Mouse (Mus musculus): ENCODE results near the gene Nrxn1.

Gene Nrxn1

DNA sequence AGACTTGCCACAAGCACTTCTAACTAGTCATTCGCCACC lies at the start of gene Nrxn1:
TSS of gene Nrxn1 (minus strand) at position 30 of the 39 bp plus-strand sequence.
- DNase-seq, result no peak

DNA sequence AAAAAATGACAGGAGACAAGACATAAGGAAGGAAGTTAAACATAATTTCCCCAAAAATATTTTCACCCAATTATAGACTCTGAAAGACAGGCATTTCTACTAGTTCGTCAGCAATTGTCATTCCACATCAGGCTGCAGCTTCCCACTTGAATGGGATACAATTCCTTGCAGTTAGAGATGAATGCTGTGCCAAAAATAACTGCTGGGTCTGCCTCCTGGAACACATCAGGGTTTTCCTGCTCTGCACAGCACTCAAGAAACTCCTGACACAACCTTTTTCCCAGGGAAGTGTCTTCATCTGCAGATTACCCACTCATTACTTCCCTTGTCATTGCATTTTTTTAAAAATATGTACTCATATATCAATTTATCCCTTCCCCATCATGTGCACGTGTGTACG lies 44.0 kb upstream of the Nrxn1 start:
- DNase-seq, result no peak

DNA sequence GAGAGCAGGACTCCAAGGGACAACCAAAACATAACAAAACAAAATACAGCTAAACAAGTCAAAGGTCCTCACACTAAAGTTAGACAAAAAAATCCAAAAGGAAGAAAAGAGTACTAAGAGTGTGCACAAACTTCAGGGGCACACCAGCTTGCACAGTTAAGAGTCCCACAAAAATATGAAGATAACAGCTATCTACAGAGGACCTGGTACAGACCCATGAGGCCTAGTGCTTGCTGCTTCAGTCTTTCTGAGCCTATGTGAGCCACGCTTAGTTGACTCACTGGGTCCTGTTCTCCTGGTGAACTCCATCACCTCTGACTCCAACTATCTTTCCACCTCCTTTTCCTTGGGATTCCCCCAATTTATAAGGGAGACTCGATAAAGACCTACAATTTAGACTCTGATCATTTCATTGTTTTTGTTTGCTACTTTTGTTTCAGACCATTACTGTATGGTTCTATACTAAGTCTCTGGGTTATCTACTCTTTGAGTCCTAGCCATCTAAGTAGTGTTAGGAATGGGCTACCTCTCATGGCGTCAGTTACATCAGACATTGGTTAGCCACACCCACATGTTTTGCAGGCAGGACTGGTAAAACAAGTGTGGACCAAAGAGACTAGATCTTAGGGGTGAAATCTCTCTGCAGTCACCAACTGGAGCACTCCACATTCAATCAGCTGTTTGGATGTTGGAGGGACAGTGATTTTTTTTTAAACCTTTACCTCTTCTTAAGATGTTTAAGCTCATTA lies 20.2 kb upstream of the Nrxn1 start:
- no peak for DNase-seq

DNA sequence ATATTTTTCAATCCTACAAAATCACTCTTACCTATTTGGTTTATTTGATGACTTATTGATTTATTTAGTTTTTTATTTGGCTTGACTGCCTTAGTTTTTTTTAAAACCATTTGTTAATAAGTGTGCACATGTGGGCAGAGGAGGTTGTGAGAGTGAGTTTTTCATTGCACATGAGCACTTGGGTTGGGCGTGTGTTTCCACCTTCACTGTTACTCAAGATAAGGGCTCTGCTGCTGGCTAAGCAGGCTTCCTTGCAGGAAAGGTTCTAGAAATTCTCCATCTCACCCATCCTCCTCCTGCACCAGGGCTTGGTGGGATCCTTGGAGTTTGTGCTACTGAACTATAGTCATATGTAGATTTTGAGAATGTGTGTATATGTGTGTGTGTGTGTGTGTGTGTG lies 19.2 kb upstream of the Nrxn1 start:
- DNase-seq, result no peak

DNA sequence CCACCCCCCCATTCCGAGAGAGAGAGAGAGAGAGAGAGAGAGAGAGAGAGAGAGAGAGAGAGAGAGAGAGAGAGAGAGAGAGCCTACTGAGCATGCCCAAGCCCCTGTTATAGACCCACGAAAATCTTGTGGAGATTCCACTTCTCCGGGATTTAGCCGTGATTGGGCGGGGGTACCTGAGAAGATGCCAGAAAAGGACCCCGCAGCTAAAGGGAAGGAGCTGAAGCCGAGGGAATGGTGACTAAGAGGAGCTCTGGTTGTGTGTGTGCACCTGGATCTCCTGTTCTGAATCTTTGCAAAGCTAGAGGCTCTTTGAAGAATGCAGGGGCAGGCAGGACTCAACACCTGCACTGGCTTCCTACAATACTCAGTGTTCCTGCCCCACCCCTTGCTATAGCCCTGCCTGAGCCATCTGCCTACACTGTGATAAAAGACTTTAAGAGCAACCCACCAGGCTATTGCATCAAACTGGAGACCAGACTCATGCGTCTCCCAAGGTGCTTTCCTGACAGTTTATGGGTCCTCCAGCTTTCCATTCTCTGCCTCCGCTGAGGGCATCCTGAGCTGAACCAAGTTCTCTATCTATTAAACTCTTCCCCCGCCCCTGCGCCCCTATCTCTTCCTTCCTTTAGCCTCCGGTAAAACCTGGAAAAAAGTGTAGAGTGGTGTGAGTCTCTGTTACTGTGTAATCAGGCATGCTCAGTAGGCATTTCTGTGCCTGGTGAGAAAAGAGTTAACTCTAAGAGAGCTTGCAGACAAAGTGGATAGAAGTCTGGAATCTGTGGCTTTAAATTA lies 407 bp upstream of the Nrxn1 start:
- DNase-seq, result no peak

DNA sequence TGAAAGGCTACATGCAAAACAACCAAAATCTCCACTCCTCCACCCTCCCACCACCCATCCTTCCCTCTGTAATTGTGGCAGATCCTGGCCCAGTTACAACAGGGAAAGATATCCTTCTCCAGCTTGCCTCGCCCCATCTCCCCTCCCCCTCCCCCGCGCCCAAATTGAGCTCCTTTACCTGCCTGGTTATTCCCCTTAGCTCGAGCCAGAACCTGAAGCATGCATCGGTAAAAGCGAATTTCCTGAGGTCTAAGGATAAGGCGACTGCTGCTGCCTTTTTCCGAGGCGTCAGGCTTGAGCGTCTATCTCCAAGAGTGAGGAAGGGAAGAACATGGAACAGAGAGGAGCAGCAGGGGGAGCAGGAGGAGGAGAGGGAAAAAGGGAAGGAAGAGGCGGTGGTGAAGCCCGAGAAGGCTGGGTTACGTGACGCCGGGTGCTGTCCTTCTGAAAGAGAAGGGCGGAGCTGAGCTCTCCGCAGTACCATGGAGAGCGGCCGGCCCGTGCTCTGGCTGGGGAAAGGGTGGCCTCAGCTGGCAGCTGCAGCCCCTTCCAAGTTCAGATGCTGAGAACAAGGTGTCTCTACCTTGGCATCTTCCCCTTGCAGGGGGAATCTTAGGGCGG lies 340 bp downstream of the Nrxn1 start:
- peak; percentile 85 for DNase-seq

DNA sequence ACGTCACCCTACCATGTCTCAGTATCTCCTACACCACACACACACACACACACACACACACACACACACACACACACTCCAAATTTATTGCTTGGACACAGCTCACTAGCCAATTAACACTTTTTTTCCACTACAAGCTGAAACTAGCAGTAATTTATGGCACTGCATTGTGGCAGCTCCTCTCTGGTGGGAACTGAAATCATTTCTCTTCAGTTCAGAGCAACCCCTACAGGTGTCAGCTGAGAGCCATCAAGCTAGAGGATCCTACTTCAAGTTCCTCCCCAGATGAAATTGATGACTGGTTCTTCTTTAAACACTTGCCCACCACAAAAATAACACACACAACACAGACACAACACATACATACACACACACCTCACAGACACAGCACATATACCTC lies 2.2 kb downstream of the Nrxn1 start:
- no peak for DNase-seq

DNA sequence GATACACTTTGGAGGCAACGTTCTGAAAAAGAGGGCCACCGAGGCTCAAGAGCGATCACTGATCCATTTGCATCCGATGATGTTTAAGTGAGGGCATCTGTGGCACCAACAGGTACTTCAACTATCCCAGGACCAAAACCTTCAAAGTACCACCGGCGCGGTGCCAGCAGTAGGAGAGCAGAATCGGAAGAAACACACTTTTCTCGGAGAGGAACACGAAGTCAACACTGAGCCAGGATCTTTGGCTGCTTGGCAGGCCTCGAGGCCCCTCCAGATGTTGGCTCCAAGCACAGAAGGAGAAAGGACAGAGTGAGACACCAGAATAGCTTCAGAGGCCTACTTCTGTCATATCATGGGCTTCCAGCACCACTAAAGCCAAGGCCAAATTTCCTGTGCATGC lies 3.9 kb downstream of the Nrxn1 start:
- DNase-seq, result no peak

DNA sequence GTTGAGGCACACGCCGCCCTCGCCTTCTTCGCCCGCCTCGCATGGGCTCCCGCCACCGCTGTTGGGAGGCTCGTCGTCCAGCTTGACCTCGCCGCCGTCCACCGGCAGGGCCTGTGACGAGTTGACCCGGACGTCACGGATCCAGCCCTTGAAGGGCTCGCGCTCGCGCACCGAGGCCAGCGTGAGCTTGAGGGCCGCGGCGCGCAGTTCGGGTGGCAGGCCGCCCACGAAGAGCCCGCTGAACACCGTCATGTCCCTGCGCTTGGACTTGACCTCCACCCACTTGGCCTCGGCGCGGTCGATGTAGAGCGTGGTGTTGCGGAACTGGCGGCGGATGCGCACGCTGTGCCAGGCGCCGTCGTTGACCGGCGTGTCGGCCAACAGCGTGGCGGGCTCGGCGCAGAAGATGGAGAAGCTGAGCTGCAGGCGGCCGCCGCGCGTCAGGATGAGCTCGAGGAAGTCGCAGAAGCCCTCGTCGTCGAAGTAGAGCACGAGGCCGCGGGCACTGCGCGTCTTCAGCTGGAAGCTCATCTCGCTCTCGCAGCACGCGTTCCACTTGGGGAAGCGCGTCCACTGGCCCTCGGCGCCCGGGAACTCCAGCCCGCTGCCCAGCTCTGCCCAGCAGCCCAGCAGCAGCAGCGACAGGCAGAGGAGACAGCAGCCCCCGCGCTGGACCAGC lies 4.7 kb downstream of the Nrxn1 start:
- no peak for DNase-seq

DNA sequence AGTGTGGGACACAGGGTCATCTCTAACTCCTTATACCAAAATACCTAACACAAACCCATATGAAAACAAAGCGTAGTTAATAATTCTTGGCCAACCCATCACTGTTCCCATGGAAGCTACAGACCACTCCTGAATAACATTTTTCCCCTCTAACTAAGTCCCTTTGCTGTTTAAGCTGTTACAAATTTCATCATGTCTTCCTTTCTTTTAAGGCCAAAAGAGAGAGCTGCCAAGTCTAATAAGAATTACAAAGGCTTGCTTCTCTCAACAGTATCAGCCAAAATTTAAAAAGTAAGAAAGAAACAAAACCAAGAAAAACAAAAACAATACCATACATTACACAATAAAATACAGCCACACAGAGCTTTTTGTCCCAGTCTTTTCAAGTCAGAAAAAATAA lies 6.5 kb downstream of the Nrxn1 start:
- DNase-seq, result no peak

DNA sequence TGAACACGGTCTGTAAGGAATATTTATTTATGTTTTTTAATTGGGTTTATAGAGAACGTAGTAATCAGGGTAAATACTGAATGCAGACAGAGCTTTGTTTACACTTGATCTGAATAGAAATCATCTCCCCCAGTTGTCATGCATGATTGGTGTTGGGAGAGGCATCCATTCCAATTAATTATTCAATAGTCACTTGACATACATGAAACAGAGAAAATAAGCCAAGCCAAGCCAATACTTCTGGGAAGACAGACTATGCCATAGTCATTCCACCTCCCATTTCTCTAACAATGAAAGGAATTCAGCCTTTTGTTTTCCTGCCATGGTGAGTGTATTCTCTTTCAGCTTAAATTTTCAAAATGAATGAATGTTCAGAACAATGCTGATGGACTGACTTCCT lies 7.5 kb downstream of the Nrxn1 start:
- no peak for DNase-seq

DNA sequence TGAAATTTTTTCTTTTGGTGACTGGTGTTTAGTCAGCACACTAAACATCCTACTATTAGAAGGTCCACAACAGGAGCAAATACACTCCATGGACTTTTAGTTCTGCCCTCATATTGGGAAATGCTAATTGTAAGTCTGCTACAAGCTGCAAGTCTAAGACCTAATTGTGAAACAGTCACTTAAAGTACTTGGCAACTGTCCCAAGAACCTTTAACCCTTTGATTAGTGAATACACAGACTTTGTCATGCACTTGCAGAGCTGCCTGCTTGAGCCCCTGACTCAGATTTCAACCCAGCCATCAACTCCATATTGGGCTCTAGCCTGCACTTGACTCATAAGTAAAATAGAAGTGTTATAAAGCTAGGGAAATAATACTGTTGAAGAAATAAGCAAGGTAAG lies 13.8 kb downstream of the Nrxn1 start:
- no peak for DNase-seq

DNA sequence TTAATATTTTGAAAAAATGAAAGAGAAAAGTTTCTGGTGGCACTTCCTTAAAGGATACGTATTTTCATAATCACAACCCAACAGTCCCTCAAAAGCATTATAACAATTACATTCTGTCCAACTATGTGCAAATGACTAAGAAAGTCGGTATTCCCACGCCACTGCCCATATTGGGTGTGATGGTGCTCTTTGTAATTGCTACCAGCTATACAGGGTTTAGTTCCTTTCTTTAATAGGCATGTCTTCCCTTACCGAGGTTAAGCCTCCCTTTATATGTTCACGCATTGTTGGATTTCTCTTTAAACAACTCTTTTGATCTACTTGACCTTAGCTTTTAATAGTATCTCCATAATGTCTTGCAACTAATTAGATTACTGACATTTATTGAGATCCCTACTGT lies 18.1 kb downstream of the Nrxn1 start:
- no peak for DNase-seq

DNA sequence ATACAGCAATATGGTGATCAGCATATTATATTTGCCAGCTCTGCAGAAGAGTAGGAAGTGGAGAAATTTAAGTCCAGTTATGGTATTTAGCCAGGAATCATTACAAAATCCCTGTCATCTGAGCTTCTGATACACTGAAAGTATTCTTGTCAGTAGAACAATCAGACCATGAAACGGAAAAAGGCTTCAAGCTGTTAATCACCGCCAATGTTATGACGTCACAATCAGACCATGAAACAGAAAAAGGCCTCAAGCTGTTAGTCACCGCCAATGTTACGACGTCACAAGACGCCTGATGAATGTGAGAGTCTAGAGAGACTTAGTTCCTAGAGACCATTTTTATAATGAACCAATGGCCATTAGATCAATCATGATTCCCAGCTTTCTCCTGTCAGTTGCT lies 59.4 kb downstream of the Nrxn1 start:
- DNase-seq, result no peak

DNA sequence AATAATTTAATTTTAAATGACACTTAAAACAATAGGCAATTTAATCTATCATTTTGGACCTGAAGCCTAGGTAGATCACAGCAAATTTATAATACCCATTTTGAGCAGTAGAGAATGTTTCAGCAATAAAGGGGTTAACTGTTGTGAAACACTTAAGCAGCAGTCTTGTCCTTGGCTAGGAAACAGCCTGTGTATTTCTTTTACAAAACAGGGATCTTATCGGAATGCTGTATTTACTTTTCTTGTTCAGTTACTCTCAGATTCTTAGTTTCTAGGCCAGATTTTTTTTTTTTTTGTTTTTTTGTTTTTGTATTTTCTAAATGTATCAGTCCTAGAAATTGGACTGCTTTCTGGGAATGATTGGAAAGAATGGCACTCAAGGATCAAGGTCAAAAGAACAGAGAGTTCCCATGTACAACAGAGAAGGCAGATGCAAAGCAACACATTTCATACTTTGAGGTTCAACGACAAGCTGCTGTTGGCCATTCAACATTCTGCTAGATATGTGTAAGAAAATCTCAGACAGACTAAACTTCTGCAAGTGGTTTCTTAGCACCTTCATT lies 67.7 kb downstream of the Nrxn1 start:
- DNase-seq, result no peak

DNA sequence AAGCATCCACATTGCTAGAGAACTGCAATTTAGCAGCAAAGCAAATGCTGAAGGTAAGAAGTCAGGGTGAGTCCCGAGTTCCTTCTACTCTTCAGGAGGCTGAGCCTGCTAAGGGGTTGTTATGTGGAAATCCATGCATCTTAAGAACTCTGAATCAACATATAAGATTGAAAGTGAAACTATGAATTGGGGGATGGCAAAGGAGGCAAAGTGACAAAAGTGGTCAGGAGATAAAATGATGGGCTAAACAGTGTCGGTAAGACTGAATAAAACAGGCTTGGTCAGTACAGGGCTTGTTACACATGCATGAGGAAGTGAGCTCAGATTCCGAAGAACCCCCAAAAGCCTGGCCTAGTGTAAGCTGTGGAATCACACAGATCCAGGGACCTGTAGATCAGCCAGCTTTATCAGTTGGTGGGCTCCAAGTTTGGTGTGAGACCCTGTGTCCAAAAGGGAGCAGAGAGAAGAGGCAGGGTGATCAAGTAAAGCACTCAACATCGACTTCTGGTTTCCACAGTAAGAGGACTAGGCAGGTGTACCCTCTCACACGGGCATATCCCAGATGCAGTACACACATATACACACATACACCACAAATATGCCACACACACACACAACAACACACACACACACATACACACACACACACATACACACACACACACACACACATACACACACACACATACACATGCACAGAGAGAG lies 85.3 kb downstream of the Nrxn1 start:
- DNase-seq, result no peak

DNA sequence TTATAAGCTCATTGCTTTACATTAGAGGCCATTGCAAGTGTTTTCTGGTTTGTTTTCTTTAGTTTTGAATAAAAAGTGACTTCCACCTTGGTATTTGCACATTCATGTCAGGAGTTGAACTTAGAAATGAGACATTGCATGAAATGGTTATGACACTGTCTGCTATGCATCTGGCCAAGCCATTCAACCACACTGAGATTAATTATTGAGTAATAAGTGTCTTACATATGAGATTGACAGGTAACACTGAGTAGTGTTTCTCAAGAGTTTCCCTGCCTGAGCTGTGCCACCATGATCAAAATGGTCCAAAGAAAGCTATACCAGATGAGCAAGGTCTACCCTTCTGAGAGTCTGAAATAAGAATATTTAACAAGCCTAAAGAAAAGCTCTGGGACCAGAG lies 92.5 kb downstream of the Nrxn1 start:
- DNase-seq, result no peak

DNA sequence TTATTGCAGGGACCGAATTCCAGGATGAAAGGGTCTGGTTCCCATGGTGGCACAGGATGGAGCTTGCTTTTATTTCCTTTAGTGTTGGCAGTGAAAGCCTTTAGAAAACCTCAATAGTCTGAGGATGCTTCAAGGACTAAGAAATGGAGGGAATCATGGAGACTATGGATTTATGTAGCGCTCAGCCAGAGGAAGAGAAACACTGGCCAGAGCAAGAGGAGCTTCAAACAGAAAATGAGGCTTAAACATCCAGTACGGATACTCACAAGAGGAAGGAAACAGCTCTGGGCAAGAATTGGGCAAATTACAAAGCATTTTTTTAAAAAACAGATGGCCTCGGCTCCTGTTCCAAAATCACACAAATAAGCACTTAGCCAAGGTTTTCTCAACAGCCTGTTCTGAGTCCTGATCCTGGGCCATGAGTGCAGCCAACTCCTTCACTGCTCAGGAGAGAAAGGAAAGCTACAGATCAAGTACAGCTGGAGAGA lies 93.2 kb downstream of the Nrxn1 start:
- DNase-seq, result peak; percentile 73

DNA sequence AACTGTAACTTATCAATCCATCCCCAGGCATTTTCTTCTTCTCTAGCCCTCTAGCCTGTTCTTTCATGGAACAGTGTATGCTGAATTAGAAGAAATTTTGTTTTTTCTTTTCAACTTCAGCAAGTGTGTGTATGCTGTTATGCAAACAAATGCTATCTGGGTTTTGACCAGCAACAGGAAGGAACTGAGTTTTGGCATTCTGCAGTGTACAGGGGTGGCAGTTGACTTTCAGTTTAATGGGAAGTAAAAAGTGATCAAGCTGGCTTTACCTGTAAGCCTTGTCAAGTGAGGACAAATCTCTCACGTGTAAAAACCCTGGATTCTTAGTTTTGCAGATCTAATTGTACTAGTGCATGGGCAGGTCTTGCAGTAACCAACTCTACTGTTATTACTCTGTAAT lies 95.2 kb downstream of the Nrxn1 start:
- no peak for DNase-seq

DNA sequence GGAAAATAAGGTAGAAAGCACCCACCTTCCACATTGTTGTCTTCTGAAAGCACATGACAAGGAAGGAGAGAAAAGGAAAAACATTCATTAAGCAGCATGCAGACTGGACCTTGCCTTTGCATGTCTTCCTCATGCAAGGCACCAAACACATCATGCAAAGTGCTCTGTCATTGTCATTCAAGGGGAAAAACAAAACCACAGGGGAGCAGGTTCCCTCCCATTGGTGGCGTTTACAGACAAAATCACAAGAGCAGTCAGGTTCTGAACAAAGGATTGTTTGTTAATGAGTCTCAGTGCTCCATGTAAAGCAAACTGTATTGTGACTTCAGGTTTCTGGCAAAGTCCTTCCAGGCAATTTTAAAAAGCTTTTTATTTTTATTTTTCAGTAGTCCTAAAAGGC lies 97.4 kb downstream of the Nrxn1 start:
- DNase-seq, result no peak

DNA sequence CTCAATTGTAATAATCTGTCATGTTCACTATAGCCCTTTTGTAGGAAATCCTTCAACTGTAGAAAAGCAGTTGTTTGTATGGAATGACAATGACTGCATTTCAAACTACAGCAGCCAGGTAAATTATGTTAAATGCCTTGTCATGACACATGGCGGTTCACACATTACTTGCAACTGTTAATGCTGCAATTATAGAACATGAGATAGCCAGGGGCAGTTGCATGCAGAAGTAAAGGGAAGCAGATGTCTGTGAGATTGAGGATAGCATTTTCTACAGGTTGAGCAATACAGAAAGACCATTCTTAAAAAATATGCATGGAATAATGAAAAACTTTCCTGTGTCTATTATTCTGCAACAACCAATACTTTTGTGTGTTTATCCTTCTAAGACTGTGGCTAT lies 98.6 kb downstream of the Nrxn1 start:
- DNase-seq, result no peak

DNA sequence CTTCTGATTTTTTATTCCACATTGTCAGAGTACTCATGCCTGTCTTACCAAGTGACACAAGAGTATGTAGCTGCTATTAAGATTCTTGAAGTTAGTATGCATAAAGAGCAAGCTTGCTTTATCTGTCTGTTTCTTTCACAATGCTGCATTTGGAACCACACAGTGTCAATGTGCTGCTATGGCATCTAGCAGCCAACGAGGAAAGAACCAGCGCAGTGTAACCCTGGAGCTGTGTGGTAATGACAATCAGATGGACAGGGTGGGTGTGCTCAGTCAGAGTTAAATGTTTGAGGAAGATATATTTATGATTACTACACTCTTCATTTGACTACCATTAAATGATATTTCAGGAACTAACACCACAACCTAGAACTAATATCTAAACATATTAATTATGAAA lies 102.1 kb downstream of the Nrxn1 start:
- no peak for DNase-seq

DNA sequence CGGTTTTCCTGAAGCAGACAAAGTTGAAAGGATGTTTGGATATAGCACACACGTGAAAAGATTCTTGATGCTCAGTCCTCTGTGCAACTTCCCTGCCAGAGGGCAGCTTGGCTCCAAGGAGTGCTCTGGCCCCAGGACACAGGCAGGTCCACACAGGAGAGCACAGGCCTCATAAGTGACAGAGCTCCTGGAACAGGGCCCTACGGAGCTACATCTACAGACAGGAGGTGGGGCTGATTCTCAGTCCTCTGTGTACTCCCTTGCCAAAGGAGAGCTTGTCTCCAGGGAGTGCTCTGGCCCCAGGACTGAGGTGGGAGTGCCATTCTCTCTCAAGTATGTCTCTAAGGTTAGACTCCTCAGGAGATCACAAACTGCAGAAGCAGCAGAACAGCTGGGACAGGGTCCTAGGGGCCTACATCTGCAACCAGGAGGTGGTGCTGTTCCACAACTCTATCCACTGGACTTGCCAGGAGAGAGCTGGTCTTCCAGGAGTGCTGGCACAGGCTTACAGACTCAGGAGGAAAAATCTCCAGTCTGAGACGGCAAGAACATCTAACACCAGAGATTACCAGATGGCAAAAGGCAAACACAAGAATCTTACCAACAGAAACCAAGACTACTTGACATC lies 129.9 kb downstream of the Nrxn1 start:
- DNase-seq, result no peak

All from cerebellum, adult 8-10 months (tissue).